Mouse (Mus musculus): ENCODE results near the gene Ddx6. TPM values are rescaled to one million over a fixed set of nuclear protein-coding genes. Genes with fewer than 3 reads are reported as not detected.

Gene Ddx6
- polyA plus RNA-seq, 1 experiment from 2014 or later, result 33.8 TPM

DNA sequence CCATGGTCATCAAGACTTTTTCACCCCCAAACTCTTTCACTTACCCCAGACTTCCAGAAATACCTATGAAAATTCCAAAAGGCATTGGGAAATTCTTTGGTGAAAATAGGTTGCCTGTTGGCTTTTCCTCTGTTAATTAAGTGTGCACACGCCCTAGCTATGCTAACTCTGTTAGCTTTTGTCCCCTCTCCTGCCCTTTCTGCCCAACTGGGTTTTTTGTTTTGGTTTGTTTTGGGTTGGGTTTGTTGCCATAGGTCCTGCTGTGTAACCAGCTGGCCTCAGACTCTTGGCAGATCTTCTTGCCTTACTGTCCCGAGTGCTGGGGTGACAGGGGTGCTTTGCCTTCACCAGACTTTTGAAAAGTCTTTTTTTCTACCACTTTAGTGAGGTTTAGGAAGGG lies 13.7 kb upstream of the Ddx6 start:
- H3K4me1 ChIP-seq (ENCODE audit: control insufficient read depth, insufficient read depth, low read length), result no peaks in the 10 kb centered on the region
- H3K4me2 ChIP-seq (ENCODE audit: low read depth, low read length), result no peak overlapping the region
- H3K9me3 ChIP-seq (ENCODE audit: control insufficient read depth, low read length), result no peaks in the 10 kb centered on the region
- no peak overlapping the region for H3K4me3 ChIP-seq (ENCODE audit: low read depth, low read length)
- no peak overlapping the region for H3K9ac ChIP-seq (replicated peaks; ENCODE audit: low read depth, low read length)
- ATAC-seq (ENCODE audit: low read depth), result no peak
- no peaks in the 10 kb centered on the region for H3K27me3 ChIP-seq (ENCODE audit: control insufficient read depth, insufficient read depth, low read length)
- no peaks in the 10 kb centered on the region for H3K36me3 ChIP-seq (ENCODE audit: control insufficient read depth, insufficient read depth, low read length)
- WGBS, result 25% methylated on average over 2 of the region's 2 CpGs
- no peak overlapping the region for H3K27ac ChIP-seq (ENCODE audit: low read depth, low read length)

DNA sequence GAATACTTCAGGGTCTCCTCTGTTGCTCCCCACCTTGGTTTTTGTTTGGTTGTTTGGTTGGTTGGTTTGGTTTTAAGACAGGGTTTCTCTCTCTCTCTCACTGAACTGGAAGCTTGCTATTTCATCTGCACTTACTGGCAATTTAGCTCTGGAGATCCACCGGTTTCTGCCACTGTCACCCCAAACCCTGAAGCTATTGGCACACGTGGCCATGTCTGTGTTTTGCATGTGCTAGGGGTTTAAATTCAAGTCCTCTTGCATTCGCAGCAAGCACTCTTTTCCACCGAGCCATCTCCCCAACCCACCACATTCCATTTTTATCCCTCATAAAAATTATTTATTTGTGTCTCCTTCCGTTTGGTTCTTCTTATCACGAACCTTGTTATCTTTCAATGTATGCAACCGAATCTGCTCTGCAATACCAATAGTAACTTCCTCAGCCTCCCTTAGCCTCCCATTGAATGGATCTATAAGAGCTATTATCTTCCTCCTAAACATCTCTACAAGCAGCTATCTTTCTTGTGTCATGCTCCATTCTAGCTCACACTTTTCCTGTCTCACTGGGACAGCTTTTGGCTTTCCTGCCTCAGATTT lies 13.0 kb upstream of the Ddx6 start:
- Histone ChIP-seq H3K4me3 (ENCODE audit: low read depth, low read length) (no peak overlapping the region), H3K4me2 (ENCODE audit: low read depth, low read length) (no peak overlapping the region), H3K27ac (ENCODE audit: low read depth, low read length) (no peak overlapping the region), H3K4me1 (ENCODE audit: control insufficient read depth, insufficient read depth, low read length) (no peaks in the 10 kb centered on the region), H3K9me3 (ENCODE audit: control insufficient read depth, low read length) (no peaks in the 10 kb centered on the region), H3K27me3 (ENCODE audit: control insufficient read depth, insufficient read depth, low read length) (no peaks in the 10 kb centered on the region), H3K9ac (replicated peaks; ENCODE audit: low read depth, low read length) (no peak overlapping the region), H3K36me3 (ENCODE audit: control insufficient read depth, insufficient read depth, low read length) (no peaks in the 10 kb centered on the region)
- no peak for ATAC-seq (ENCODE audit: low read depth)
- 83% methylated on average over 7 of the region's 7 CpGs for WGBS

DNA sequence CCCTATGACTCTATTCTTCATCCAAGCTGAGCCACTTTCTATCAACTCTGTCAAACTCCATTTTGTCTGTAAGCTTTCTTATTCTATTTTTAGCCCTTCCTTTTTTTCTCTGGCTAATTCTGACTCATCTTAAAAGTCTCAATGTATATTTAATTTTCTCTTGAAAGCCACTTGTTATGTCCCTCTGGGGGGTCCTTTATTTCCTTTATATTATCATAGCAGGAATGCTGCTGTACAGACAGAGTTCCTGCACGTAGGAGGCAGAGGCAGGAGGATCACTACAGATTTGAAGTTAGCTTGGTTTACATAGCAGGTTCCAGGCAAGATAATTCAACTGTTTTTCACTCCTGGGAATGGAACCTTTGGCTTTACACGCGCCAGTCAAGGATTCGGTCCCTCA lies 11.5 kb upstream of the Ddx6 start:
- WGBS, result 81% methylated on average over 4 of the region's 4 CpGs
- Histone ChIP-seq H3K4me1 (ENCODE audit: control insufficient read depth, insufficient read depth, low read length) (no peaks in the 10 kb centered on the region), H3K9me3 (ENCODE audit: control insufficient read depth, low read length) (no peaks in the 10 kb centered on the region), H3K27ac (ENCODE audit: low read depth, low read length) (no peak overlapping the region), H3K36me3 (ENCODE audit: control insufficient read depth, insufficient read depth, low read length) (no peaks in the 10 kb centered on the region), H3K4me3 (ENCODE audit: low read depth, low read length) (no peak overlapping the region), H3K27me3 (ENCODE audit: control insufficient read depth, insufficient read depth, low read length) (no peaks in the 10 kb centered on the region), H3K4me2 (ENCODE audit: low read depth, low read length) (no peak overlapping the region), H3K9ac (replicated peaks; ENCODE audit: low read depth, low read length) (no peak overlapping the region)
- no peak for ATAC-seq (ENCODE audit: low read depth)

- no peak for ATAC-seq (ENCODE audit: low read depth)
- no peaks in the 10 kb centered on the region for H3K36me3 ChIP-seq (ENCODE audit: control insufficient read depth, insufficient read depth, low read length)
- no peak overlapping the region for H3K4me2 ChIP-seq (ENCODE audit: low read depth, low read length)
- 74% methylated on average over 4 of the region's 4 CpGs for WGBS
- H3K4me3 ChIP-seq (ENCODE audit: low read depth, low read length), result no peak overlapping the region
- no peaks in the 10 kb centered on the region for H3K9me3 ChIP-seq (ENCODE audit: control insufficient read depth, low read length)
- no peaks in the 10 kb centered on the region for H3K27me3 ChIP-seq (ENCODE audit: control insufficient read depth, insufficient read depth, low read length)
- H3K9ac ChIP-seq (replicated peaks; ENCODE audit: low read depth, low read length), result no peak overlapping the region
- no peak overlapping the region for H3K27ac ChIP-seq (ENCODE audit: low read depth, low read length)
- H3K4me1 ChIP-seq (ENCODE audit: control insufficient read depth, insufficient read depth, low read length), result peaks cover 6% of the 10 kb centered on the region; the same call in 1 of the 2 replicates
Measured at GRCm38 (mm10) chr9:44593886-44594285, 10.8 kb upstream of the Ddx6 start.

GRCm38 (mm10) chr9:44594901-44595536 lies 9.7 kb upstream of the Ddx6 start:
- H3K4me3 ChIP-seq (ENCODE audit: low read depth, low read length), result no peak overlapping the region
- H3K36me3 ChIP-seq (ENCODE audit: control insufficient read depth, insufficient read depth, low read length), result no peaks in the 10 kb centered on the region
- WGBS, result 88% methylated on average over 9 of the region's 9 CpGs
- no peak for ATAC-seq (ENCODE audit: low read depth)
- no peak overlapping the region for H3K27ac ChIP-seq (ENCODE audit: low read depth, low read length)
- H3K4me1 ChIP-seq (ENCODE audit: control insufficient read depth, insufficient read depth, low read length), result peaks cover 10% of the 10 kb centered on the region
- H3K9me3 ChIP-seq (ENCODE audit: control insufficient read depth, low read length), result no peaks in the 10 kb centered on the region
- no peak overlapping the region for H3K4me2 ChIP-seq (ENCODE audit: low read depth, low read length)
- H3K9ac ChIP-seq (replicated peaks; ENCODE audit: low read depth, low read length), result no peak overlapping the region
- no peaks in the 10 kb centered on the region for H3K27me3 ChIP-seq (ENCODE audit: control insufficient read depth, insufficient read depth, low read length)

DNA sequence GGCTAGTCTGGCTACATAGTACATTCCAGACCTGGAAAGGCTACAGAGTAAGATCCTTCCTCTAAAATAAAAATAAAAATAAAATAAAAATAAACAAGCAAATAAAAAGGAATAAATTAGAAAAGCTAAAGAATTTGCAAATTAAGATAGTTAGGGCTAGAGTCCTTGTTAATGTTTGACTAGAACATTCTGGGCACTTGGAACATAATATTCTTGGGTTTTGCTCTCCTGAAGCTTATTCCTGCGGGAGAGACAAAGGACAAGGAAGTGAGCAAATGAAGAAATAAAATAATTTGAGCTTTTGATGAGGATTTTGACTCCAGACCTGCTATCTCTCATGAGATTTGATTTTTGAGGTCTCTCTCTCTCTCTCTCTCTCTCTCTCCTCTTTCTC lies 9.2 kb upstream of the Ddx6 start:
- 92% methylated on average over 1 of the region's 1 CpGs for WGBS

DNA sequence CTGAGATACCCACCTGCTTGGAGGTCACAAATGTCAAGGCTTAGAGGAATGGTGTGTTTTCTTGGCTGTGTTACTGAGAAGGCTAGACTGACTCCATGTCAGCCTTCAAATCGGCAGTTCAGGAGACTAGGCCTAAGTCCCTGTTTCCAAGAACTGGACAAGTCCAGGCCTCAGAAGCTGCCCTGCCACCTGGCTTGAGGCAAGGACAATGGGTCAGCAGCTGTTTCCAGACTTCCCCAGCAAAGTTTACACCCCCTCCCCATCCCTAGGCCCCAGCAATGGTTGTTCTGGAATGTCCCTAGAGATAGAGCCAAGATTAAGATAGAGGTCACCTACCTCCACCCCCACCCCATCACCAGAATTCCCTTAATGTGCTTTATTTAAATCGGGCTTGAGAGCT lies 7.0 kb upstream of the Ddx6 start:
- no peak overlapping the region for H3K27ac ChIP-seq (ENCODE audit: low read depth, low read length)
- no peak for ATAC-seq (ENCODE audit: low read depth)
- H3K9me3 ChIP-seq (ENCODE audit: control insufficient read depth, low read length), result no peaks in the 10 kb centered on the region
- no peak overlapping the region for H3K9ac ChIP-seq (replicated peaks; ENCODE audit: low read depth, low read length)
- WGBS, result 91% methylated on average over 2 of the region's 2 CpGs
- no peaks in the 10 kb centered on the region for H3K27me3 ChIP-seq (ENCODE audit: control insufficient read depth, insufficient read depth, low read length)
- H3K4me3 ChIP-seq (ENCODE audit: low read depth, low read length), result no peak overlapping the region
- H3K4me1 ChIP-seq (ENCODE audit: control insufficient read depth, insufficient read depth, low read length), result peaks cover 10% of the 10 kb centered on the region
- no peaks in the 10 kb centered on the region for H3K36me3 ChIP-seq (ENCODE audit: control insufficient read depth, insufficient read depth, low read length)
- H3K4me2 ChIP-seq (ENCODE audit: low read depth, low read length), result no peak overlapping the region

More for the DNA sequence above, 9.2 kb upstream of the Ddx6 start:
- no peak overlapping the region for H3K4me2 ChIP-seq (ENCODE audit: low read depth, low read length)
- no peaks in the 10 kb centered on the region for H3K27me3 ChIP-seq (ENCODE audit: control insufficient read depth, insufficient read depth, low read length)
- H3K4me3 ChIP-seq (ENCODE audit: low read depth, low read length), result no peak overlapping the region
- H3K4me1 ChIP-seq (ENCODE audit: control insufficient read depth, insufficient read depth, low read length), result peaks cover 10% of the 10 kb centered on the region
- H3K36me3 ChIP-seq (ENCODE audit: control insufficient read depth, insufficient read depth, low read length), result no peaks in the 10 kb centered on the region
- ATAC-seq (ENCODE audit: low read depth), result no peak
- H3K27ac ChIP-seq (ENCODE audit: low read depth, low read length), result no peak overlapping the region
- H3K9me3 ChIP-seq (ENCODE audit: control insufficient read depth, low read length), result no peaks in the 10 kb centered on the region
- no peak overlapping the region for H3K9ac ChIP-seq (replicated peaks; ENCODE audit: low read depth, low read length)

DNA sequence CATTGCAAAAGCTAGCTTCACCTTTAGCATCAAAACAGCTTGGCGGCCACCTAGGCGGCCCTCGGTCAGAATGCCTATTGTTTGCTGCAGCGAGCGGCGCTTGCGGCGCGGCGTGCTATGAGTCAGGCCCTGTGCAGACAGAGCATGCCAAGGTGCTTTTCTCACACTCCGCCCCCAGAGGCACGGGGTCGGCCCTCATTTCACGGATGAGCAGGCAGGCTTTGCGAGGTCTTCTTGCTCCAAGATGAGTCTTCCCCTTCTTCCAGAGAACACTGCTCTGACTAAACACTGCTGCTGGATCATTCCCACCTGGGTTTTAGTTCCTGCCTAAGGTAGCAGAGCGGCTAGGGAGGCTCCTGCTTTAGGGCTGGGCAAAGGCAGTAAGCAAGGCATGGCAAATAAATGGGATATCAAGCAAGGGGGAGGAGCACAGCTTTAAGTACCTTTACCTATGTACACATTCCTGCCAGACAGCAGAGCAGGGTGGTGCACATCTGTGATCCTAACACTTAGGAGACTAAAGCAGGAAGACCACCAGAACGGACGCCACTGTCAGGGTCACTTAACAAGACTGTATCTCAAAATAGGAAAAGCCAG lies 5.7 kb upstream of the Ddx6 start:
- Histone ChIP-seq H3K4me2 (ENCODE audit: low read depth, low read length) (peak overlapping the region; percentile 19), H3K9me3 (ENCODE audit: control insufficient read depth, low read length) (no peaks in the 10 kb centered on the region), H3K27ac (ENCODE audit: low read depth, low read length) (peak overlapping the region; percentile 7), H3K9ac (replicated peaks; ENCODE audit: low read depth, low read length) (no peak overlapping the region), H3K27me3 (ENCODE audit: control insufficient read depth, insufficient read depth, low read length) (no peaks in the 10 kb centered on the region), H3K36me3 (ENCODE audit: control insufficient read depth, insufficient read depth, low read length) (no peaks in the 10 kb centered on the region), H3K4me1 (ENCODE audit: control insufficient read depth, insufficient read depth, low read length) (peaks cover 17% of the 10 kb centered on the region), H3K4me3 (ENCODE audit: low read depth, low read length) (peak overlapping the region; percentile 10; the same call in 1 of the 2 replicates)
- peak; percentile 49; the same call in 1 of the 2 replicates for ATAC-seq (ENCODE audit: low read depth)
- WGBS, result 3% methylated on average over 18 of the region's 18 CpGs

GRCm38 (mm10) chr9:44599616-44600015 lies 5.1 kb upstream of the Ddx6 start:
- H3K9me3 ChIP-seq (ENCODE audit: control insufficient read depth, low read length), result no peaks in the 10 kb centered on the region
- H3K4me1 ChIP-seq (ENCODE audit: control insufficient read depth, insufficient read depth, low read length), result peaks cover 17% of the 10 kb centered on the region
- H3K9ac ChIP-seq (replicated peaks; ENCODE audit: low read depth, low read length), result no peak overlapping the region
- 21% methylated on average over 5 of the region's 6 CpGs for WGBS
- H3K4me2 ChIP-seq (ENCODE audit: low read depth, low read length), result no peak overlapping the region
- H3K27me3 ChIP-seq (ENCODE audit: control insufficient read depth, insufficient read depth, low read length), result no peaks in the 10 kb centered on the region
- H3K4me3 ChIP-seq (ENCODE audit: low read depth, low read length), result no peak overlapping the region
- H3K36me3 ChIP-seq (ENCODE audit: control insufficient read depth, insufficient read depth, low read length), result no peaks in the 10 kb centered on the region
- H3K27ac ChIP-seq (ENCODE audit: low read depth, low read length), result 0 out of 2 replicates have a peak overlapping the region, but pooled peaks have one; percentile 7
- no peak for ATAC-seq (ENCODE audit: low read depth)
